Mouse (Mus musculus): ENCODE data around the gene Rab28. TPM values are rescaled to one million over a fixed set of nuclear protein-coding genes. Genes with fewer than 3 reads are reported as not detected.

The Rab28 gene
- total and polyA plus RNA-seq, 2 experiments from 2014 or later = 45.5 to 46.0 TPM

DNA sequence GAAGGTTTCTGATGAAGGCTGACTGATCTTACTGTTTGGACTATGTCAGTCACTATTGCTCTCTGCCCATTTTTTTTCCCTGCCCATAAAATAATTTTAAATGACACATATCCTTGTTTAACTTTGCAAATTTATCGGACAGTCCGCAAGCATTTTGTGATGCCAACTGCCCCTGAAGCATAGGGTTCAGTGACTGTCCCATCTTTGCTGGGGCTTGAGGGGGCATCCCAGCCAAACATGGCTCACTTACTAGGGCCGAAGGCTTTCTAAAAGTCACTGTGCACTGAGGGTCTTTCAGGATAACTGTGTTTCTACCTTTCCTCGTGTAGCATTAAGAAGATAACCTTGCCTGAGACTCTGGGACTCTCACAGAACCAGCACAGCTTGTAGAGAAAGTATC, 44.8 kb upstream of the Rab28 start:
- WGBS = 18% methylated on average over 4 of the region's 4 CpGs
- DNase-seq (ENCODE audit: low spot score) = no peak
- no peaks in the 10 kb centered on the region for H3K9me3 ChIP-seq (ENCODE audit: low read length)
- H3K36me3 ChIP-seq (ENCODE audit: insufficient read depth, low read length) = no peaks in the 10 kb centered on the region
- H3K4me3 ChIP-seq (ENCODE audit: low read length) = no peak overlapping the region
- no peak overlapping the region for H3K4me2 ChIP-seq (ENCODE audit: low read depth, low read length)
- H3K9ac ChIP-seq (replicated peaks; ENCODE audit: low read length) = no peak overlapping the region
- no peaks in the 10 kb centered on the region for H3K4me1 ChIP-seq (ENCODE audit: insufficient read depth, low read length)
- ATAC-seq = no peak
- no peak for TF ChIP-seq CTCF (IDR thresholded peaks at IDR 0.05; ENCODE audit: low read depth)
- no peak overlapping the region for H3K27ac ChIP-seq
- peaks cover 90% of the 10 kb centered on the region for H3K27me3 ChIP-seq (ENCODE audit: insufficient read depth, low read length)

GRCm38 (mm10) chr5:41744898-41745780, 37.2 kb upstream of the Rab28 start:
- Histone ChIP-seq H3K4me3 (ENCODE audit: low read length) (no peak overlapping the region), H3K27me3 (ENCODE audit: insufficient read depth, low read length) (peaks cover 61% of the 10 kb centered on the region), H3K36me3 (ENCODE audit: insufficient read depth, low read length) (no peaks in the 10 kb centered on the region), H3K9ac (replicated peaks; ENCODE audit: low read length) (no peak overlapping the region), H3K4me1 (ENCODE audit: insufficient read depth, low read length) (no peaks in the 10 kb centered on the region), H3K4me2 (ENCODE audit: low read depth, low read length) (no peak overlapping the region), H3K9me3 (ENCODE audit: low read length) (no peaks in the 10 kb centered on the region), H3K27ac (no peak overlapping the region)
- 0 out of 2 replicates have a peak, but pooled peaks have one; percentile 29 for ATAC-seq
- TF ChIP-seq CTCF (IDR thresholded peaks at IDR 0.05; ENCODE audit: low read depth) = no peak
- WGBS = 5% methylated on average over 12 of the region's 15 CpGs
- DNase-seq (ENCODE audit: low spot score) = no peak

GRCm38 (mm10) chr5:41744234-41744633, 36.3 kb upstream of the Rab28 start:
- DNase-seq (ENCODE audit: low spot score) (no peak), ATAC-seq (no peak)
- H3K4me3 ChIP-seq (ENCODE audit: low read length) = no peak overlapping the region
- peaks cover 52% of the 10 kb centered on the region for H3K27me3 ChIP-seq (ENCODE audit: insufficient read depth, low read length)
- H3K9me3 ChIP-seq (ENCODE audit: low read length) = no peaks in the 10 kb centered on the region
- H3K9ac ChIP-seq (replicated peaks; ENCODE audit: low read length) = no peak overlapping the region
- TF ChIP-seq CTCF (IDR thresholded peaks at IDR 0.05; ENCODE audit: low read depth) = 0 out of 2 replicates have a peak, but pooled peaks have one; percentile 6
- no peak overlapping the region for H3K4me2 ChIP-seq (ENCODE audit: low read depth, low read length)
- H3K36me3 ChIP-seq (ENCODE audit: insufficient read depth, low read length) = no peaks in the 10 kb centered on the region
- WGBS = 12% methylated on average over 7 of the region's 7 CpGs
- no peaks in the 10 kb centered on the region for H3K4me1 ChIP-seq (ENCODE audit: insufficient read depth, low read length)
- no peak overlapping the region for H3K27ac ChIP-seq

DNA sequence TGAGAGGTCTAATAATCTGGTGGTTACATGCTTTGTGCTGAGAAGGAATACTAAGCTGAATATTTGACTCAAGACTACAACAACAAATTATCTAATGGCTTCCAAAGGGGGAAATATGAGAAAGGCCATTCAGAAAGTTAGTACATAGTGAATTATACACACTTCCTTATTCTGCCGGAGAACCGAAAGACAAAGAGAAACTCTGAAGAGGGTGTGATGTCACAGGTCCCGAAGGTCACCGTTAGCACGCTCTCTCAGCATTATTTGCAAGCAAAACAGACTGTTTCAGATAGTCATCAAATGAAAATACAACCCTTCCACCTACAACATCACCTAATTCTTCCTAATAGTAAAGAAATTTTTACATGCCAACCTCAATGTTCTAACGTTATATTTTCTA, 30.9 kb upstream of the Rab28 start:
- H3K27ac ChIP-seq = no peak overlapping the region
- no peak for TF ChIP-seq CTCF (IDR thresholded peaks at IDR 0.05; ENCODE audit: low read depth)
- H3K36me3 ChIP-seq (ENCODE audit: insufficient read depth, low read length) = no peaks in the 10 kb centered on the region
- DNase-seq (ENCODE audit: low spot score) = no peak
- H3K27me3 ChIP-seq (ENCODE audit: insufficient read depth, low read length) = peaks cover 2% of the 10 kb centered on the region; the same call in 1 of the 2 replicates
- ATAC-seq = no peak
- H3K4me1 ChIP-seq (ENCODE audit: insufficient read depth, low read length) = no peaks in the 10 kb centered on the region
- H3K4me3 ChIP-seq (ENCODE audit: low read length) = no peak overlapping the region
- H3K9ac ChIP-seq (replicated peaks; ENCODE audit: low read length) = no peak overlapping the region
- no peaks in the 10 kb centered on the region for H3K9me3 ChIP-seq (ENCODE audit: low read length)
- H3K4me2 ChIP-seq (ENCODE audit: low read depth, low read length) = no peak overlapping the region
- 71% methylated on average over 6 of the region's 6 CpGs for whole genome bisulfite sequencing

DNA sequence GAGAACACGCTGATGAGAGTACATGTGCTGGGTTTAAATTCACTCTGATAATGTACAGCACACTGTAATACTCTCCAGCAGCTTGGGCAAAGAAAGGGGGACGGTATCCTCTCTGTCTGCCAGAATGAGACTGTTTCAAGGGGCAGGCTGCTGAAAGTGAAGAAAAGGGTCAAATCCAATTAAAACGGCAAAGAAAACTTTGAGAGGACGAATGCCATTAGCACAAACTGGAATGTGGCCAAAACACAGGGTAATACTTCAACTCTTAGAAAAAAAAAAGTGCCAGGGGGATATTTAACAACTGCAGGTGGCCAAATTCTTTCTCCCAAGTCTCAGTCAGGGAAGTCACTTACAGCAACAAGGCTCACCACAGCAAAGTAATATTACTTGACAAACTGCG, 29.1 kb upstream of the Rab28 start:
- Histone ChIP-seq H3K4me2 (ENCODE audit: low read depth, low read length) (no peak overlapping the region), H3K36me3 (ENCODE audit: insufficient read depth, low read length) (no peaks in the 10 kb centered on the region), H3K4me3 (ENCODE audit: low read length) (no peak overlapping the region), H3K9ac (replicated peaks; ENCODE audit: low read length) (no peak overlapping the region), H3K27me3 (ENCODE audit: insufficient read depth, low read length) (no peaks in the 10 kb centered on the region), H3K27ac (no peak overlapping the region), H3K9me3 (ENCODE audit: low read length) (no peaks in the 10 kb centered on the region), H3K4me1 (ENCODE audit: insufficient read depth, low read length) (no peaks in the 10 kb centered on the region)
- DNase-seq (ENCODE audit: low spot score) = no peak
- 55% methylated on average over 5 of the region's 5 CpGs for WGBS
- ATAC-seq = no peak
- TF ChIP-seq CTCF (IDR thresholded peaks at IDR 0.05; ENCODE audit: low read depth) = no peak

DNA sequence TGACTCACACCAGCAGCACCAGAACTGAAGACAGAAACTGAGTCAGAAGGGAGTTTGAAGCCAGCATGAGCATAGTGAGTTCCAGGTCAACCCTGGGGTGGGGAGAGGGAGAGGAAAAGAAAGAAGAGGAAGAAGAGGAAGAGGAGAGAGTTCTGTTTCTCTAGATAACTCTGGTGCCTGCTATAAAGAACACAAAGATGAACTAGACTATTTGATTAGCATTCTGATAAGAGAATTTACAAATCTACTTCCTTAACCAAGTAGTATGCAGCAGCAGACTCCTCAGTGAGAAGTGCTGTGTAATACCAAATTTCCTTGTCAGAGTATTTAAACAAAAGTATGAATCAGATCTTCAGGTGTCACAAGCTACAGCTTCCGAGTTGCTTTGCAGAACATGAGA, 19.1 kb upstream of the Rab28 start:
- Histone ChIP-seq H3K9ac (replicated peaks; ENCODE audit: low read length) (no peak overlapping the region), H3K9me3 (ENCODE audit: low read length) (no peaks in the 10 kb centered on the region), H3K4me2 (ENCODE audit: low read depth, low read length) (no peak overlapping the region), H3K27me3 (ENCODE audit: insufficient read depth, low read length) (no peaks in the 10 kb centered on the region), H3K4me3 (ENCODE audit: low read length) (no peak overlapping the region), H3K27ac (no peak overlapping the region), H3K36me3 (ENCODE audit: insufficient read depth, low read length) (no peaks in the 10 kb centered on the region), H3K4me1 (ENCODE audit: insufficient read depth, low read length) (no peaks in the 10 kb centered on the region)
- WGBS = 85% methylated on average over 1 of the region's 1 CpGs
- DNase-seq (ENCODE audit: low spot score) (no peak), ATAC-seq (no peak)
- no peak for TF ChIP-seq CTCF (IDR thresholded peaks at IDR 0.05; ENCODE audit: low read depth)

GRCm38 (mm10) chr5:41725573-41725972, 17.6 kb upstream of the Rab28 start:
- no peaks in the 10 kb centered on the region for H3K27me3 ChIP-seq (ENCODE audit: insufficient read depth, low read length)
- H3K9ac ChIP-seq (replicated peaks; ENCODE audit: low read length) = no peak overlapping the region
- TF ChIP-seq CTCF (IDR thresholded peaks at IDR 0.05; ENCODE audit: low read depth) = no peak
- H3K27ac ChIP-seq = no peak overlapping the region
- ATAC-seq (no peak), DNase-seq (ENCODE audit: low spot score) (no peak)
- H3K9me3 ChIP-seq (ENCODE audit: low read length) = no peaks in the 10 kb centered on the region
- H3K4me1 ChIP-seq (ENCODE audit: insufficient read depth, low read length) = no peaks in the 10 kb centered on the region
- 60% methylated on average over 6 of the region's 6 CpGs for WGBS
- no peaks in the 10 kb centered on the region for H3K36me3 ChIP-seq (ENCODE audit: insufficient read depth, low read length)
- no peak overlapping the region for H3K4me2 ChIP-seq (ENCODE audit: low read depth, low read length)
- H3K4me3 ChIP-seq (ENCODE audit: low read length) = no peak overlapping the region
